Mouse (Mus musculus): ENCODE data around the gene Ptdss2. TPM values are rescaled to one million over a fixed set of nuclear protein-coding genes. Genes with fewer than 3 reads are reported as not detected.

Ptdss2 gene
- polyA plus RNA-seq, 1 experiment from 2014 or later: 84.7 TPM

GRCm38 (mm10) chr7:141176173-141176572, 54.0 kb downstream of the Ptdss2 start:
- Histone ChIP-seq H3K27me3 (no peaks in the 10 kb centered on the region), H3K9me3 (no peaks in the 10 kb centered on the region), H3K36me3 (no peaks in the 10 kb centered on the region), H3K27ac (no peak overlapping the region), H3K4me1 (peaks cover 6% of the 10 kb centered on the region), H3K4me3 (no peak overlapping the region), H3K4me2 (replicated peaks) (0 out of 2 replicates have a peak overlapping the region, but pooled peaks have one; percentile 13), H3K9ac (no peak overlapping the region)
- WGBS: 4% methylated on average over 8 of the region's 8 CpGs
- ATAC-seq (ENCODE audit: insufficient number of reproducible peaks, insufficient read depth, low FRiP score, low TSS enrichment): no peak

- no peak overlapping the region for H3K4me2 ChIP-seq (replicated peaks)
- peaks cover 12% of the 10 kb centered on the region for H3K4me1 ChIP-seq
- ATAC-seq (ENCODE audit: insufficient number of reproducible peaks, insufficient read depth, low FRiP score, low TSS enrichment): no peak
- no peak overlapping the region for H3K9ac ChIP-seq
- H3K27ac ChIP-seq: no peak overlapping the region
- H3K4me3 ChIP-seq: no peak overlapping the region
- WGBS: 81% methylated on average over 3 of the region's 3 CpGs
- no peaks in the 10 kb centered on the region for H3K27me3 ChIP-seq
- H3K9me3 ChIP-seq: no peaks in the 10 kb centered on the region
- peaks cover 33% of the 10 kb centered on the region for H3K36me3 ChIP-seq
These were observed 66.0 kb downstream of the Ptdss2 start for GRCm38 (mm10) chr7:141188194-141188593.

GRCm38 (mm10) chr7:141188733-141189132, 66.6 kb downstream of the Ptdss2 start:
- peaks cover 13% of the 10 kb centered on the region for H3K4me1 ChIP-seq
- no peaks in the 10 kb centered on the region for H3K9me3 ChIP-seq
- H3K27me3 ChIP-seq: no peaks in the 10 kb centered on the region
- ATAC-seq (ENCODE audit: insufficient number of reproducible peaks, insufficient read depth, low FRiP score, low TSS enrichment): no peak
- no peak overlapping the region for H3K27ac ChIP-seq
- H3K36me3 ChIP-seq: peaks cover 33% of the 10 kb centered on the region
- H3K9ac ChIP-seq: no peak overlapping the region
- H3K4me2 ChIP-seq (replicated peaks): no peak overlapping the region
- no peak overlapping the region for H3K4me3 ChIP-seq
- 96% methylated on average over 3 of the region's 3 CpGs for WGBS

- Histone ChIP-seq H3K4me2 (replicated peaks) (no peak overlapping the region), H3K9ac (no peak overlapping the region), H3K27ac (no peak overlapping the region), H3K4me3 (no peak overlapping the region), H3K36me3 (peaks cover 33% of the 10 kb centered on the region), H3K4me1 (peaks cover 15% of the 10 kb centered on the region), H3K9me3 (no peaks in the 10 kb centered on the region), H3K27me3 (no peaks in the 10 kb centered on the region)
- 86% methylated on average over 3 of the region's 3 CpGs for WGBS
- ATAC-seq (ENCODE audit: insufficient number of reproducible peaks, insufficient read depth, low FRiP score, low TSS enrichment): no peak
These were observed 68.0 kb downstream of the Ptdss2 start for GRCm38 (mm10) chr7:141190220-141190619.

GRCm38 (mm10) chr7:141191036-141191435, 68.9 kb downstream of the Ptdss2 start:
- Histone ChIP-seq H3K4me1 (peaks cover 21% of the 10 kb centered on the region), H3K9me3 (no peaks in the 10 kb centered on the region), H3K4me2 (replicated peaks) (no peak overlapping the region), H3K27me3 (no peaks in the 10 kb centered on the region), H3K27ac (no peak overlapping the region), H3K36me3 (peaks cover 33% of the 10 kb centered on the region), H3K4me3 (no peak overlapping the region), H3K9ac (no peak overlapping the region)
- no peak for ATAC-seq (ENCODE audit: insufficient number of reproducible peaks, insufficient read depth, low FRiP score, low TSS enrichment)
- 89% methylated on average over 14 of the region's 14 CpGs for WGBS

GRCm38 (mm10) chr7:141191796-141192685, 69.9 kb downstream of the Ptdss2 start:
- WGBS: 89% methylated on average over 24 of the region's 24 CpGs
- Histone ChIP-seq H3K27ac (no peak overlapping the region), H3K4me3 (peak overlapping the region; percentile 89; the same call in 1 of the 2 replicates), H3K9me3 (no peaks in the 10 kb centered on the region), H3K9ac (no peak overlapping the region), H3K4me2 (replicated peaks) (peak overlapping the region; percentile 95; the same call in 1 of the 2 replicates), H3K27me3 (no peaks in the 10 kb centered on the region), H3K36me3 (peaks cover 33% of the 10 kb centered on the region), H3K4me1 (peaks cover 21% of the 10 kb centered on the region)
- ATAC-seq (ENCODE audit: insufficient number of reproducible peaks, insufficient read depth, low FRiP score, low TSS enrichment): no peak

- Histone ChIP-seq H3K4me3 (peak overlapping the region; percentile 89), H3K9me3 (no peaks in the 10 kb centered on the region), H3K4me2 (replicated peaks) (peak overlapping the region; percentile 95), H3K9ac (peak overlapping the region; percentile 92), H3K27me3 (no peaks in the 10 kb centered on the region), H3K36me3 (peaks cover 33% of the 10 kb centered on the region), H3K4me1 (peaks cover 21% of the 10 kb centered on the region), H3K27ac (peak overlapping the region; percentile 86)
- ATAC-seq (ENCODE audit: insufficient number of reproducible peaks, insufficient read depth, low FRiP score, low TSS enrichment): no peak
- WGBS: 27% methylated on average over 12 of the region's 12 CpGs
These were observed 70.7 kb downstream of the Ptdss2 start for GRCm38 (mm10) chr7:141192776-141193347.

GRCm38 (mm10) chr7:141193348-141193856, 71.2 kb downstream of the Ptdss2 start:
- no peak; the same call in 1 of the 2 replicates for ATAC-seq (ENCODE audit: insufficient number of reproducible peaks, insufficient read depth, low FRiP score, low TSS enrichment)
- peaks cover 21% of the 10 kb centered on the region for H3K4me1 ChIP-seq
- peak overlapping the region; percentile 92 for H3K9ac ChIP-seq
- no peaks in the 10 kb centered on the region for H3K27me3 ChIP-seq
- H3K27ac ChIP-seq: peak overlapping the region; percentile 86
- peaks cover 33% of the 10 kb centered on the region for H3K36me3 ChIP-seq
- H3K4me3 ChIP-seq: peak overlapping the region; percentile 89
- H3K4me2 ChIP-seq (replicated peaks): peak overlapping the region; percentile 95
- under 1% methylated on average over 35 of the region's 43 CpGs for WGBS
- H3K9me3 ChIP-seq: no peaks in the 10 kb centered on the region

GRCm38 (mm10) chr7:141193948-141194347, 71.8 kb downstream of the Ptdss2 start, which contains the start of the genes Hras and Lrrc56:
Gene Hras (minus strand): TSS chr7:141194005.
Gene Lrrc56 (plus strand): TSS chr7:141194157.
- H3K9me3 ChIP-seq: no peaks in the 10 kb centered on the region
- 0% methylated on average over 27 of the region's 39 CpGs for WGBS
- peak within 1 kb of the TSS; percentile 95 for H3K4me2 ChIP-seq (replicated peaks)
- peak within 1 kb of the TSS; percentile 89 for H3K4me3 ChIP-seq
- peak within 1 kb of the TSS; percentile 86 for H3K27ac ChIP-seq
- no peaks in the 10 kb centered on the region for H3K27me3 ChIP-seq
- peak; percentile 90 for ATAC-seq (ENCODE audit: insufficient number of reproducible peaks, insufficient read depth, low FRiP score, low TSS enrichment)
- peaks cover 21% of the 10 kb centered on the region for H3K4me1 ChIP-seq
- peaks cover 33% of the 10 kb centered on the region for H3K36me3 ChIP-seq
- peak within 1 kb of the TSS; percentile 92 for H3K9ac ChIP-seq

- no peaks in the 10 kb centered on the region for H3K9me3 ChIP-seq
- ATAC-seq (ENCODE audit: insufficient number of reproducible peaks, insufficient read depth, low FRiP score, low TSS enrichment): no peak; the same call in 1 of the 2 replicates
- H3K4me1 ChIP-seq: peaks cover 21% of the 10 kb centered on the region
- peaks cover 28% of the 10 kb centered on the region for H3K36me3 ChIP-seq
- peak overlapping the region; percentile 55 for H3K9ac ChIP-seq
- H3K27me3 ChIP-seq: no peaks in the 10 kb centered on the region
- peak overlapping the region; percentile 89 for H3K4me3 ChIP-seq
- under 1% methylated on average over 23 of the region's 23 CpGs for WGBS
- H3K27ac ChIP-seq: peak overlapping the region; percentile 72
- peak overlapping the region; percentile 95 for H3K4me2 ChIP-seq (replicated peaks)
These were observed 72.2 kb downstream of the Ptdss2 start for GRCm38 (mm10) chr7:141194409-141194808.

GRCm38 (mm10) chr7:141194830-141195229, 72.6 kb downstream of the Ptdss2 start:
- H3K4me3 ChIP-seq: peak overlapping the region; percentile 89
- peak overlapping the region; percentile 55 for H3K9ac ChIP-seq
- WGBS: under 1% methylated on average over 28 of the region's 28 CpGs
- H3K36me3 ChIP-seq: peaks cover 24% of the 10 kb centered on the region
- H3K9me3 ChIP-seq: no peaks in the 10 kb centered on the region
- no peaks in the 10 kb centered on the region for H3K27me3 ChIP-seq
- ATAC-seq (ENCODE audit: insufficient number of reproducible peaks, insufficient read depth, low FRiP score, low TSS enrichment): no peak
- H3K4me2 ChIP-seq (replicated peaks): peak overlapping the region; percentile 95
- peak overlapping the region; percentile 72 for H3K27ac ChIP-seq
- peaks cover 21% of the 10 kb centered on the region for H3K4me1 ChIP-seq

Measured in embryonic facial prominence, embryonic 12.5 days (tissue).